Mouse (Mus musculus): ENCODE results near the gene Plppr2. TPM values are rescaled to one million over a fixed set of nuclear protein-coding genes. Genes with fewer than 3 reads are reported as not detected.

Plppr2 gene
- total and polyA plus RNA-seq, 3 experiments, result 1.3 to 13.9 TPM; not detected in 1

DNA sequence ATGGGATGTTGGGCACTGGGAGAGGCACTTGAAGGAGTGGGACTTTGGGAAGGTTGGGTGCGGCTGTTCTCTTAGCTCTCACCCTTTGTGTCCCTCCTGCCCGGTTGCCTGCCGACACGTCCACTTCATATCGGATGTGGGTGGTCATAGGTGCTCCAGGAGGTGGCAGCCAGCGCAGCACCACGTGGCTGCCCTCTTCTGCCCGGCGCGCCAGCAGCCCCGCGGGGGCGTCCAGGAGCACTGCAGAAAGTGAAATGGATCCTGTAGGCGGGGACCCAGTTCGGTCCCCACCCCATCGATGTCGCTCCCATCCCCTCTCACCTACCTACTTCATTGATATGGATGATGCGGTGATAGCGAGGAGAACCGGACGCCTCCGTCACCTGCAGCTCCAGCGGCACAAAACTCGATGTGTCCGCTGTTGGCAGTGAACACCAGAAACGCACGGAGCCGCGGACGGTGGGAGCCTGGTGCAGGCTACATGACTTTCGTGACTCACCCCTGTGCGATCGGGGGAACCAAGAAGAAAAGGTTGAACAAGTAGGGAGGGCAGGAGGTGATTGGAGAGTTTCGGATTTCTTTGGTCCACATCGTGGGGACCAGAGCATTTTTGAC is 24.6 kb downstream of the Plppr2 start:
- Histone ChIP-seq H3K9me3 (replicated peaks; ENCODE audit: insufficient read depth, low read length) (no peaks in the 10 kb centered on the region), H3K27me3 (ENCODE audit: control insufficient read depth in 1 of 2, insufficient read depth in 2 of 2, low read length in 2 of 2) (no peaks in the 10 kb centered on the region), H3K9ac (ENCODE audit: control insufficient read depth, low read depth, low read length, poor library complexity, severe bottlenecking) (peak overlapping the region; percentile 77), H3K4me1 (ENCODE audit: control insufficient read depth in 1 of 2, insufficient read depth in 2 of 2, low read length in 2 of 2) (peaks cover 13 to 37% of the 10 kb centered on the region in 2 experiments), H3K36me3 (ENCODE audit: control insufficient read depth in 1 of 2, insufficient read depth in 2 of 2, low read length in 2 of 2) (peaks cover 14 to 30% of the 10 kb centered on the region in 2 experiments), H3K79me2 (ENCODE audit: control insufficient read depth, insufficient read depth, low read length, poor library complexity) (peaks cover 41% of the 10 kb centered on the region), H3K27ac (ENCODE audit: control insufficient read depth, low read depth, low read length) (peak overlapping the region; percentile 91), H3K4me3 (ENCODE audit: control insufficient read depth in 1 of 2, insufficient read depth in 1 of 2, low read depth in 2 of 2, low read length in 2 of 2) (peak overlapping the region; percentile 75 to 77)
- DNase-seq (ENCODE audit: low read depth, low spot score), result peak; percentile 91
- no peak for TF ChIP-seq USF2 (IDR thresholded peaks at IDR 0.05; ENCODE audit: borderline replicate concordance in 1 of 2, insufficient read depth in 1 of 2, low read depth in 1 of 2, low read length in 2 of 2)
- TF ChIP-seq TBP (IDR thresholded peaks at IDR 0.05; ENCODE audit: low read depth, low read length), result no peak
- no peak for TF ChIP-seq E2F4 (IDR thresholded peaks at IDR 0.05; ENCODE audit: borderline replicate concordance, low read depth, low read length)
- no peak for TF ChIP-seq MEF2A (IDR thresholded peaks at IDR 0.05; ENCODE audit: extremely low read depth, insufficient replicate concordance, low read depth, low read length, poor library complexity, severe bottlenecking)
- 0 out of 2 replicates have a peak, but pooled peaks have one; percentile 26 for TF ChIP-seq GATA1 (IDR thresholded peaks at IDR 0.05; ENCODE audit: low read depth, low read length)

- Histone ChIP-seq H3K9me3 (replicated peaks; ENCODE audit: insufficient read depth, low read length) (no peaks in the 10 kb centered on the region), H3K4me1 (ENCODE audit: control insufficient read depth in 1 of 2, insufficient read depth in 2 of 2, low read length in 2 of 2) (peaks cover 13 to 32% of the 10 kb centered on the region in 2 experiments), H3K27ac (ENCODE audit: control insufficient read depth, low read depth, low read length) (peak overlapping the region; percentile 91), H3K36me3 (ENCODE audit: control insufficient read depth in 1 of 2, insufficient read depth in 2 of 2, low read length in 2 of 2) (peaks cover 14 to 26% of the 10 kb centered on the region in 2 experiments), H3K4me3 (ENCODE audit: control insufficient read depth in 1 of 2, insufficient read depth in 1 of 2, low read depth in 2 of 2, low read length in 2 of 2) (peak overlapping the region; percentile 75 to 77), H3K79me2 (ENCODE audit: control insufficient read depth, insufficient read depth, low read length, poor library complexity) (peaks cover 41% of the 10 kb centered on the region), H3K27me3 (ENCODE audit: control insufficient read depth in 1 of 2, insufficient read depth in 2 of 2, low read length in 2 of 2) (no peaks in the 10 kb centered on the region), H3K9ac (ENCODE audit: control insufficient read depth, low read depth, low read length, poor library complexity, severe bottlenecking) (peak overlapping the region; percentile 77)
- no peak for TF ChIP-seq KAT2A (conservative IDR thresholded peaks at IDR 0.05; ENCODE audit: low read depth, low read length)
- TF ChIP-seq USF1 (IDR thresholded peaks at IDR 0.05; ENCODE audit: low read depth, low read length), result no peak
- no peak for TF ChIP-seq ZKSCAN1 (IDR thresholded peaks at IDR 0.05; ENCODE audit: low read depth, low read length)
- no peak for DNase-seq (ENCODE audit: low read depth, low spot score)
Measured at GRCm38 (mm10) chr9:21962010-21962409, 25.2 kb downstream of the Plppr2 start.

DNA sequence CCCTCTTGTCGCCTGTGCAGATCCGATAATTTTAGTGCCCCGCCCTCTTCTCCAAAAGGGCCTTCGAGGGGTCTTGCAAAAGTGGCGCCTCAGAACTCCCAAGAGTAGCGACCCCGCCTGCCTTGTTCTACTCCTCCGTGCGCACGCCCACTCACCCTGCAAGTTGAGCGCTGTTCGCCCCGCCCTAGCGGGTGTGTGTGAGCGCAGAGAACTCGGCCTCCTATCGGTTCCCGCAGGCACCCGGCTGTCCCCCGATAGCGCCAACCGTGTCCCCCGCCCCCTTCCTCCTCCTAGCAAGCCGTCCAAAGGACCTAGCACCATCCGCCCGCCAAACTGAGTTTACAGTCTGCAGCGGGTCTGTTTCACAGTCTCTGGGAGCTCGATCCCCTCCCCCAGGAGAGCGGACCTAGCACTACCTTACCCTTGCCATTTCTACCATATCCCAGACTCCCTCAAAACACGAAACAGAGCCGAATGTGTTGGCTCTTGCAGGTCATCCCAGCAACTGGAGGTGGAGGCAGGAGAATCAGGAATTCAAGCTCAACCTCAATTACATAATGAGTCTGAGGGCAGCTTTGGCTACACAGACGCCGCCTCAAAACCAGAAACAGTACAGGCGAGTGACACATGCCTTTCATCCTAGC is 25.7 kb downstream of the Plppr2 start:
- peak; percentile 100 for DNase-seq (ENCODE audit: low read depth, low spot score)
- peaks cover 14 to 26% of the 10 kb centered on the region in 2 experiments for H3K36me3 ChIP-seq (ENCODE audit: control insufficient read depth in 1 of 2, insufficient read depth in 2 of 2, low read length in 2 of 2)
- H3K79me2 ChIP-seq (ENCODE audit: control insufficient read depth, insufficient read depth, low read length, poor library complexity), result peaks cover 41% of the 10 kb centered on the region
- H3K4me3 ChIP-seq (ENCODE audit: control insufficient read depth in 1 of 2, insufficient read depth in 1 of 2, low read depth in 2 of 2, low read length in 2 of 2), result peak overlapping the region; percentile 75 to 77
- no peaks in the 10 kb centered on the region for H3K27me3 ChIP-seq (ENCODE audit: control insufficient read depth in 1 of 2, insufficient read depth in 2 of 2, low read length in 2 of 2)
- TF ChIP-seq GATA1 (IDR thresholded peaks at IDR 0.05; ENCODE audit: low read depth, low read length) (peak; percentile 97), MYC (IDR thresholded peaks at IDR 0.05; ENCODE audit: low read depth, low read length) (no peak), TAL1 (IDR thresholded peaks at IDR 0.05; ENCODE audit: low read length) (peak; percentile 100), EP300 (IDR thresholded peaks at IDR 0.05; ENCODE audit: low read depth in 1 of 2, low read length in 2 of 2) (no peak), ELF1 (IDR thresholded peaks at IDR 0.05; ENCODE audit: low read depth, low read length) (no peak), POLR2AphosphoS5 (IDR thresholded peaks at IDR 0.05; ENCODE audit: borderline replicate concordance, low read depth, low read length) (peak; percentile 90)
- H3K9ac ChIP-seq (ENCODE audit: control insufficient read depth, low read depth, low read length, poor library complexity, severe bottlenecking), result peak overlapping the region; percentile 77
- peaks cover 13 to 31% of the 10 kb centered on the region in 2 experiments for H3K4me1 ChIP-seq (ENCODE audit: control insufficient read depth in 1 of 2, insufficient read depth in 2 of 2, low read length in 2 of 2)
- H3K27ac ChIP-seq (ENCODE audit: control insufficient read depth, low read depth, low read length), result peak overlapping the region; percentile 91
- H3K9me3 ChIP-seq (replicated peaks; ENCODE audit: insufficient read depth, low read length), result no peaks in the 10 kb centered on the region
